Mouse (Mus musculus) left cerebral cortex, adult 18-20 months (tissue): Measurements from ENCODE around the gene Gstt4. TPM values are rescaled to one million over a fixed set of nuclear protein-coding genes. Genes with fewer than 3 reads are reported as not detected.

Experiments
- DNase-seq, 2 experiments: peaks; one replicate each; pipeline ENCODE4 v3.0.0; 2021 to 2022; ENCODE audit warnings: low spot score in 2 of 2, mixed read lengths in 1 of 2
- total RNA-seq, 2 experiments: library from RNA; stranded (reverse); gene quantifications; 2 replicates each; pipeline ENCODE4 v1.2.3; 2021

The Gstt4 gene
- total RNA-seq, 2 experiments from 2014 or later, result not detected

GRCm38 (mm10) chr10:75835761-75836531 is 13.6 kb upstream of the Gstt4 start:
- no peak for DNase-seq

DNA sequence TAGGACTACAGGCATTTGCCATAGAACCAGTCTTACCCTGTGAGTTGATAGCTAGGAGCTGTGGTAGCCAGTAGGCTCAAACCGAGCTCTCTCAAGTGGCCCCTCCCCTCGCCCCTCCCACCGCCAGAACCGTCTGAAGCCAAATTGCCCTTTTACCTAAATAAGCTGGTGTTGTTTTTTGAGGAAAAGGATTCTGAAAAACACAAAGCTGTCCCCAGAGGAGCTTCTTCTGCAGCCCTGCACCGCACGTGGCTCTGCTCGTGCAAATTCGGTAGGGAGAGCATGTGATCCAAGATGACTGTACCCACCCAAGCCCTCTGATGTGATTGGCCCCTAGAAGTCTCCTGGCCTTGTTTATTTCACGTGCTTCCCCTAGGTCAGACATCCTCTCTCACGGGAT is 13.0 kb upstream of the Gstt4 start:
- DNase-seq, result no peak

DNA sequence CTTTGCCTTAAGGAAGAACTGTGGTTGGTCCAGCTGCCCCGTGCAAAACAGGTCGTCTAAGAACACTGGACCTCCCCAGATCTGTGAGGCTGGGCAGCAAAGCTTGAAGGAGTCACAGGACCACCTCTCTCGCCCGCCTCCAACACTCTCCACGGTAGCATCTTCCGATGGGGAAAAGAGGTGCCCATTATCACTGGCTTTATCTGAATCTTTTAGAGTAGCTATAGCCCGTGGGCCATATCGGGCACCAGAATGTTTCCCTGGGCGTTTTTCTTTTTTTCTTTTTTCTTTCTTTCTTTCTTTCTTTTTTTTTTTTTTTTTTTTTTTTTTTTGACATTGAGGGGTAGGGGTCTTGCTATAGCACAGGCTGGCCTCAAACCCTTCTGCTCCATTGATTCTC is 12.4 kb upstream of the Gstt4 start:
- no peak for DNase-seq

- DNase-seq, result no peak
Measured at GRCm38 (mm10) chr10:75834250-75834649, 11.9 kb upstream of the Gstt4 start.

DNA sequence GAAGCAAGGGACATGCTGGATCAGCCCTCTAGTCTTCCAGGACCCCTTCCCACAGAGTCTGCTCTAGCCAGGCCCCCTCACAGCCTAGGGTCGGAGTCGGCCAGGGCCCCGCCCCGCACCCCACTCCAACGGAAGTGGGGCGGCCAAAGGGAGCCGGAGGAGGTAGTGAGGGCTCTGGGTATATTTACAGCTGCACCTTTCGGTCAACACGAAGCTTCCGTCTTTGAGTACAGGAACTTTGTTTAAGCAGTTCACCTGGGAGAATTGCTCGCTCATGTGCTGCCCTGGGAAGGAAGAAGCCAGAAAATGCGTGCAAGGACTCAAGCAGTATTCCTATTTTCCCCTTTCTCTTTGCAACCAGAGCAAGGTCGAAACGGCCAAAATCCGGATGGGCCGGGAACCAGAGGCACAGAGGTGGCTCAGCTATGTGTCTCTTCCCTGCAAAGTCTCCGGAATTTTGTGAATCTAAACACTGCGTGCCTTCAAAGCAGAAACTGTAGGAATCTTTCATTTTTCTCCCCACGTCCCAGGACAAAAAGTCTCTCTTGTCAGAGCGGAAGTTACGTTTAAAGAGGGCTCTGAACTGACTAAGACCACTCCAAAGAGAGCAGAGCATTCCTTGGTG is 11.2 kb upstream of the Gstt4 start:
- no peak for DNase-seq

- peak; percentile 69 for DNase-seq
Measured at GRCm38 (mm10) chr10:75832272-75832895, 10.0 kb upstream of the Gstt4 start.

DNA sequence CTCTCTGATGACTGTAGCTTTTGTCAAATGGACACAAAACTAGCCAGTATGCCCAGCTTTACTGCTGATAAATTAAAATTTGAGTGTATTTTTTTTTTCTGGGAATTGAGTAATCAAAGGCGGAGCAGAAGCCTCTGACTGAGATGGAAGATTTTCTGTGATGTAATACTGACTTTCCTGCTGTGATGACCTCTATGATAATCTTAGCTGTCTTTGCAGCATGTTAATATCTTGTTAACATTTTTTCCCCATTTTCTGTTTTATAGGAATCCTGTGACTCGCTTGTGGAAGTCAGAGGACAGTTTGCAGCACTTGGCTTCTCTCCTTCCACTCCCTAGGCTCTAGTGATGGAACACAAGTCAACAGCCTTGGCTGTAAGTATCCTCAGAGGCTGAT is 7.9 kb upstream of the Gstt4 start:
- no peak for DNase-seq

GRCm38 (mm10) chr10:75829529-75830274 is 7.4 kb upstream of the Gstt4 start:
- no peak for DNase-seq

DNA sequence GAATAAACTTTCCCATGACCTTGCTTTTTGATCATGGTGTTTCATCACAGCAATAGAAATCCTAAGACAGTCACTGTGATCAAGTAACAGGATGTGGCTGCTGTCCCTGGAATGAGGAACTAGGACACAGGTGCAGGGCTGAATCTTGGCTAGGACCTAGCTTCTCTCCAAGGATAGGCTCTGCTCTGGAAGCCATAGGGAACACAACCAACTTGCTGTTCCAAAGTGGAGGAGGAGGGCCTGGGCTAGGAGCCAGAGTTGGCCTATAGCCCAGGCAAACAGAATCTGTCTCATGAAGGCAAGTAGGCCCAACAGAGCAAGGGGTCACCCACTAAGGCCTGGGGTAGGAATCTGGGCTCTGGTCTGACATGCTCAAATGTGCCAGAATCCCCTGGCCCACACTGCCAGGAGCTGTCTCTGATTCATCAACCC is 6.2 kb upstream of the Gstt4 start:
- no peak for DNase-seq

DNA sequence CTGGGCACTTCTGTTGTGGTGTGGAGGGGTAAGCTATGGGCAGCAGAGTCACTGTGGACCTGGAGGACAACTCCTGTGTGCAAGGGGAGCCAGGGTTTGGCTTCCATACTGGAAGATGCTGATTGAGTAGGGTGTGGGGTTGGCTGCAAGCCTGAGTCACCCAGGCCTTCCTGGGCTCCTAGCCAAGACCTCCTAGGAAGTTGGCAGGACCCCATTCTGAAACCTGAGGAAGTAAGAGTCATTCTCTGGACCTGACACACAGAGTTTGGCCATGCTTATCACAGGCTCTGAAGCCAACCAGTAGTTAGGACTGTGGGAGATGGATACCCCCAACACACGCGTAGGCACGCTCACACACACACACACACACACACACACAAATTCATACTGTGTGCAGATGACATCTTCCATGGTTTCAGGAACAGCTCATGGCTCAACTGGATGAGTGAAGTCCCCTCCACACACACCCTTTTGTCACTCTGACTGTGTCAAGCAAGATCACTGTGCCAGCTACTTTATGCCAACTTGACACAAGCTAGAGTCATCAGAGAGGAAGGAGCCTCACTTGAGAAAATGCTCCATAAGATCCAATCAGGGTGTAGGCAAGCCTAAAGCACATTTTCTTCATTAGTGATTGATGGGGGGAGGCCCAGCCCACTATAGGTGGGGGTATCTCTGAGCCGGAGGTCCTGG is 5.5 kb upstream of the Gstt4 start:
- DNase-seq, result no peak

- DNase-seq, result no peak
Measured at GRCm38 (mm10) chr10:75824530-75824929, 2.2 kb upstream of the Gstt4 start.

DNA sequence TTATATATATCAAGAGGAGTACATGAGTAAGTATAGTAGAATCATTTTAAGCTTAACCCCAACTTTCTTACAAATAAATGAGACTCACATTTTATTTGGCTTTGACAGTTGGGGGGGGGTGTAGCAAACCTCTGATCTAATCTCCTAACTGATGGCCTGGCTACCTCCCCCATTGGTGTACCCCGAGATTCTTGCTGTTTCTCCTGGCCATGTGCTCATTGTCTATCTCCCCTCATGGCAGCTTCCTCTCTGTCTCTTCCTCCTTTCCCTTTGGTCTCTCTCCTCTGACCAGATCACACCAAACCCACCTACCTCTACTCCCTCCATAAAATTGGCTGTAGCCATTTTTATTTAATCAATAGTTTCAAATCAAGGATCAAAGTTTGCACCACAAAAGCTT is 1.4 kb upstream of the Gstt4 start:
- DNase-seq, result no peak

- DNase-seq, result no peak
Measured at GRCm38 (mm10) chr10:75819882-75820281, 2.5 kb downstream of the Gstt4 start.

DNA sequence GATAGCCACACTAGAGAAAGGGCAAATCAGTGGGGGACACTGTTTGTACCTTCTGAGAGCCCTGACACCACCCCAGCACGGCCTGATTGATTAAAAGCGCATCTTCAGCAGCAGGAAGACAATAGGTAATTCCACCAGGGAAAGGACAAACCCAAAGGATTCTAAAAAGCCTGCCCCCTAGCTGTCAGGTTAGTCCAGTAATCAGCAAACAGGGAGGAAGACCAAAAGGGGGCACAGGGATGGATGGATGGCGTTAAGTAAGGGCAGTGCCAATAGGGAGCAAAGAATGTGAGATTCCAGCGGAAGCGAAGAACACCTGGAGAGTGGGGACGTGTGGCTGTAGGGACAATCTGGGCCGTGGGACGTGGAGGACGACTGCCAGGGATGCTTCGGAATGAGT is 3.7 kb downstream of the Gstt4 start:
- no peak for DNase-seq

- DNase-seq, result no peak
Measured at GRCm38 (mm10) chr10:75804217-75804616, 18.1 kb downstream of the Gstt4 start.

DNA sequence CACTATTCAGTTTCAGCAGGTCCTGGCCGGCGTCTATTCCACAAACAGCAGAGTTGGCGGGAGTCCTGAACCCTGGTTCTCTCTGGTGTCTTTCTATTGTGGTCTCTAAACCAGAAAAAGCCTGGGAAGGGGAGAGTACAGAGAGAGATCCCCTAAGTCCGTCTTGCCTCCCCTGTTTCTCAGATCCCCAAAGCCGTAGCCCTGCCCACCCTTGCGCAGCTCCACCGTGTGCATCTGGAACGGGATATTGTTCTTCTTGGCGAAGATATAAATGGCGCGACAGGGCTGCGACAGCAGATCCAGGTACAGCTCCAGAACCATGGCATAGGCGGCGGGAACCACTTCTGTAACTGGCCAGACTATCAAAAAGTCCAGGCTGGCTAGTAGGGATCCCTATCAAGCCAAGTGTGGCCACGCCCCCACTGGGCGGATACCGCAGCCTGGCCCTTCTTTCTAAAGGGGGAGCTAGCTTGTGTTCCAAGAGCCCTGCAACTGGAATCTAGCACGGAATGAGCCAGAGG is 24.1 kb downstream of the Gstt4 start, which contains the start of gene Gstt1:
Gene Gstt1 (minus strand): TSS at position 409 of the 521 bp plus-strand sequence.
- DNase-seq, result peak; percentile 43 to 44

GRCm38 (mm10) chr10:75797619-75798175 is 24.6 kb downstream of the Gstt4 start:
- DNase-seq, result peak; percentile 50 to 64

GRCm38 (mm10) chr10:75796731-75797516 is 25.4 kb downstream of the Gstt4 start:
- no peak for DNase-seq

- DNase-seq, result no peak
Measured at GRCm38 (mm10) chr10:75794880-75795279, 27.5 kb downstream of the Gstt4 start.

DNA sequence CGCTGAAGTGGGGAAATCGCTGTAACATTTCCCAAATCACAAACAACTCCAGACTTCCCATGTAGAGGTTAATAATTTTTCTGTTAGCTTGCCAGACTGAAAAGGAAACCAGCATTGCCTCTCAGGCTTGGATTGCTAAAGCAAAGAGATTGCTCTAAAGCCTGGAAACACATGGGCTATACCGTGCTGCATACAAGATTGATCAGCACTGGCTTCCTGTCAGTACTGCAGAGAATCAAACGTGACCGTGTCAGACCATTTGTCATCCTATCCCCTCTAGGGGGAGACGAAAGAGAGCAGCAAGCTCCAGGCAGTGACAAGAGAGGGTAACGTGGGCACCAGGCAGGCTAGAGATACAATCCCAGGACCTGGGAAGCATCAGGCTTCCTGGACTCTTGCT is 31.6 kb downstream of the Gstt4 start:
- DNase-seq, result no peak
